Mouse (Mus musculus): ENCODE data around the gene Ccdc90b. TPM values are rescaled to one million over a fixed set of nuclear protein-coding genes. Genes with fewer than 3 reads are reported as not detected.
A peak's percentile ranks its signal among the peaks of the same experiment; 100 is the strongest.

The Ccdc90b gene
- 10 to 100 TPM; 14.4 to 16.5 TPM for total RNA-seq (2021)
- long read RNA-seq, experiment 1, transcript Ccdc90b-201 (9 exons, 1,596 nt): major isoform, 12 of 14 reads
- long read RNA-seq, experiment 1, partial matches to known transcripts: 0 of 14 reads
- long read RNA-seq, experiment 1, other reads (novel, unspliced or antisense): 2 of 14 reads
- long read RNA-seq, experiment 2, transcript Ccdc90b-201 (9 exons, 1,596 nt): major isoform, 11 of 18 reads
- long read RNA-seq, experiment 2, partial matches to known transcripts: 2 of 18 reads
- long read RNA-seq, experiment 2, other reads (novel, unspliced or antisense): 5 of 18 reads

GRCm38 (mm10) chr7:92560986-92561876, at the start of gene Ccdc90b:
TSS of gene Ccdc90b (plus strand) at chr7:92561149.
- TF ChIP-seq CTCF (conservative IDR thresholded peaks at IDR 0.05): peak; percentile 69
- Histone ChIP-seq H3K27ac (peak within 1 kb of the TSS; percentile 99), H3K4me3 (peak within 1 kb of the TSS; percentile 85)
- DNase-seq (ENCODE audit: low spot score in 2 of 2): peak; percentile 86 to 94

GRCm38 (mm10) chr7:92520397-92520796, 40.6 kb upstream of the Ccdc90b start:
- TF ChIP-seq CTCF (conservative IDR thresholded peaks at IDR 0.05): no peak
- H3K4me3 ChIP-seq: no peak overlapping the region
- no peak overlapping the region for H3K27ac ChIP-seq
- no peak for DNase-seq (ENCODE audit: low spot score in 2 of 2)

- no peak overlapping the region for H3K27ac ChIP-seq
- TF ChIP-seq CTCF (conservative IDR thresholded peaks at IDR 0.05): peak; percentile 72
- peak; percentile 5 to 18 for DNase-seq (ENCODE audit: low spot score in 2 of 2)
- H3K4me3 ChIP-seq: no peak overlapping the region
Observed at GRCm38 (mm10) chr7:92520820-92521219, 40.1 kb upstream of the Ccdc90b start.

GRCm38 (mm10) chr7:92529245-92529644, 31.7 kb upstream of the Ccdc90b start:
- no peak for TF ChIP-seq CTCF (conservative IDR thresholded peaks at IDR 0.05)
- DNase-seq (ENCODE audit: low spot score in 2 of 2): no peak
- H3K4me3 ChIP-seq: no peak overlapping the region
- no peak overlapping the region for H3K27ac ChIP-seq

- no peak overlapping the region for H3K4me3 ChIP-seq
- H3K27ac ChIP-seq: peak overlapping the region; percentile 73
- DNase-seq (ENCODE audit: low spot score in 2 of 2): peak in 1 of 2 experiments; percentile 9
- no peak for TF ChIP-seq CTCF (conservative IDR thresholded peaks at IDR 0.05)
Observed at GRCm38 (mm10) chr7:92532351-92533036, 28.5 kb upstream of the Ccdc90b start.

GRCm38 (mm10) chr7:92546763-92547162, 14.2 kb upstream of the Ccdc90b start:
- H3K27ac ChIP-seq: no peak overlapping the region
- no peak for TF ChIP-seq CTCF (conservative IDR thresholded peaks at IDR 0.05)

DNA sequence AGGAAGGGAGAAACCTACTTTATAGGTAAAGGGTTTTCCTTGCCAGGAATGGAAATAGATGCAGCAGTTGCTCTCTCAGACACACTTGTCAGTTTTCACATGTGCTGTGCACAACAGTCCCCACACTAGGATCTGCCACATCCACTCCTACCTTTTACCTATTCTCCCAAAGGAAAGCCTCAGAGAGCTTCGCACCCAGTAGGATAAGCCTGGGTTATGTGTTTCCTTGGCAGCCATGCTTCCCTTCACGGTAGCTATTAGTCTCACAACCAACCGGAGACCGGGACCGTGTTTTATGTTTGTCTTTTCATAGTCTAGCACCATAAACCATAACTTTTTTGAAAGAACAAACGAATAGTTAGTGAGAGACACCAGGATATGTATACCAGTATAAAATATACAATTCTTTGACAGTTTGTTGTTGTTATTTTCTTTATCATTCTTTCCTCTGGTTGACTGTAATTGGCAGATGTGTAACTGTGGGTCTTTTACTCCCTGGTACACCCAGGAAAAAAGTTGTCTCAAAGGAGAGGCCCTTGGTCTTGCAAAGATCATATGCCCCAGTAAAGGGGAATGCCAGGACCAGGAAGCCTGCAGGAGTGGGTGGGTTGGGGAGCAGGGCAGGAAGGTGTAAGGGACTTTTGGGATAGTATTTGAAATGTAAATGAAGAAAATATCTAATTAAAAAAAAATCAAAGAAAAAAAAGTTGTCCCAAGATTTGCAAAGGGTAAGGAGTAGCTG, 10.5 kb upstream of the Ccdc90b start:
- DNase-seq (ENCODE audit: low spot score in 2 of 2): no peak
- Histone ChIP-seq H3K4me3 (no peak overlapping the region), H3K27ac (no peak overlapping the region)
- TF ChIP-seq CTCF (conservative IDR thresholded peaks at IDR 0.05): no peak

More at GRCm38 (mm10) chr7:92546763-92547162, 14.2 kb upstream of the Ccdc90b start:
- no peak overlapping the region for H3K4me3 ChIP-seq
- no peak for DNase-seq (ENCODE audit: low spot score in 2 of 2)

- H3K4me3 ChIP-seq: no peak overlapping the region
- no peak overlapping the region for H3K27ac ChIP-seq
- peak; percentile 88 for TF ChIP-seq CTCF (conservative IDR thresholded peaks at IDR 0.05)
- peak; percentile 41 to 50 for DNase-seq (ENCODE audit: low spot score in 2 of 2)
Observed at GRCm38 (mm10) chr7:92550990-92551392, 10.0 kb upstream of the Ccdc90b start.

- no peak for DNase-seq (ENCODE audit: low spot score in 2 of 2)
- TF ChIP-seq CTCF (conservative IDR thresholded peaks at IDR 0.05): no peak
- H3K4me3 ChIP-seq: no peak overlapping the region
- H3K27ac ChIP-seq: no peak overlapping the region
Observed at GRCm38 (mm10) chr7:92558744-92559143, 2.2 kb upstream of the Ccdc90b start.

- DNase-seq (ENCODE audit: low spot score in 2 of 2): no peak
- TF ChIP-seq CTCF (conservative IDR thresholded peaks at IDR 0.05): no peak
- H3K27ac ChIP-seq: no peak overlapping the region; the same call in 1 of the 2 replicates
- H3K4me3 ChIP-seq: no peak overlapping the region
Observed at GRCm38 (mm10) chr7:92566775-92567174, 5.8 kb downstream of the Ccdc90b start.

GRCm38 (mm10) chr7:92580491-92581207, 19.7 kb downstream of the Ccdc90b start:
- no peak for TF ChIP-seq CTCF (conservative IDR thresholded peaks at IDR 0.05)
- H3K27ac ChIP-seq: peak overlapping the region; percentile 36
- H3K4me3 ChIP-seq: no peak overlapping the region
- peak; percentile 23 to 48 for DNase-seq (ENCODE audit: low spot score in 2 of 2)

DNA sequence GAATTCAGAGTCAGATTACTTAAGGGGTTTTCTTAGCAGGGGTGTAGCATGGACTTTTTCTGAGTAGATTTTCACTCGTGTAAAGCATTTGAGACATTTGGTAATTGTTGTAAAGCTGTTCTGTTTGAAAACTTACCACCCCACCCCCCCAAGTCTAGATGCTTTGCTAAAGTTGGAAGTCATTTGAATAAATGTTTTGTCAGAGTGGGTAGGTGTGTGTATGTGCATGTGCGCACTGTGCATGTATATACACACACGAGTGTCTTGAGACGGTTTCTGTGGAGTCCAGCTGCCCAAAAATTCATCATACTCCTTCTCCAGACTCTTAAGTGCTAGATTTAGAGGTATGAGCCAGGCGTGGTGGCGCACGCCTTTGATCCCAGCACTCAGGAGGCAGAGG, 22.6 kb downstream of the Ccdc90b start:
- DNase-seq (ENCODE audit: low spot score in 2 of 2): no peak
- TF ChIP-seq CTCF (conservative IDR thresholded peaks at IDR 0.05): no peak

More for the DNA sequence above, 22.6 kb downstream of the Ccdc90b start:
- H3K4me3 ChIP-seq: no peak overlapping the region
- no peak overlapping the region for H3K27ac ChIP-seq
